Mouse (Mus musculus) skeletal muscle tissue, adult 2 months (tissue): ENCODE results near the gene Dlat.
"Not testable (repeated sequence)": the region's sequence is repeated elsewhere in the genome, so short reads cannot be mapped to it uniquely, and the experiment has no call there.

Experiments used
- DNase-seq: peaks from one replicate; pipeline ENCODE4 v3.0.0-alpha.2; 2012; ENCODE audit warnings: low read depth, low spot score

The Dlat gene

DNA sequence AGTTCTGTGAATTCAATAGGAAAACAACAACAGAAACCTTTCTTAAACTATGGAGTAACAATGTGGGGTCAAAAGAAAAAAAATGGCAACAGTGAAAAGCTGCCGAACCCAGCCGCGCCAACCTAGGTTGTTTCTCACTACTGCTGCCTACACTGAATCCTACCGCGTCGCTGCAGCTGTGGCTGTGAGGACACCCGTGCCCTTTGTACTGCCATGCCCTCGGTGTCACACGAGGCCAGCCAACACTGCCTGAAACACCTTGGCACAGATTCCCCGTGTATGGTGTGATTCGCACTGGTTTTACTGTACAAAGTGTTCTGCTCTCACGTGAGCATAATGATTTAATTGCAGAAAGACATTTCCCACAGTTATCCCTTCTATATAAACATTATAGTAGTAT is 851 bp upstream of the Dlat start:
- DNase-seq, result peak; percentile 42

DNA sequence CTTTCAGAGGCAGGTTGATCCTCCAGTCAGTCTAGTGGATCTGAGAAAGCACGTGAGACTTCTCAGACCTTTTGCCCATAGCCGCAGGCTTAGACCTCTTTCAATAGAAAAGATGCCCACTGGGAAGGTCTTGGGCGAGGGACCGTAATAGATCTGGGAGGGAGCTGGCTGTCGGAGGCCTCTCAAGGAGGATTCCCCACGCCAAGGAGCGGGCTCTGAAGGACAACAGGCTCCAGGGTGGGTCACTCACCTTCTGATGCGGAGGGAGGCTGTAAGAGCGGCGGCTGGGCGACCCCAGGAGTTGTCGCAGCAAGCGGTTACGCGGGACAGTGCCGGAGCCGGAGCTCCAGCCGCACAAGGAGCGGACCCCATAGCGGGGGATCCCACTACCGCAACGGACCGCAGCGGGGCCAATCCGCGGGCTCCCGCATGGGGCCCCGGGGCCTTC is 615 bp downstream of the Dlat start:
- peak; percentile 13 for DNase-seq

DNA sequence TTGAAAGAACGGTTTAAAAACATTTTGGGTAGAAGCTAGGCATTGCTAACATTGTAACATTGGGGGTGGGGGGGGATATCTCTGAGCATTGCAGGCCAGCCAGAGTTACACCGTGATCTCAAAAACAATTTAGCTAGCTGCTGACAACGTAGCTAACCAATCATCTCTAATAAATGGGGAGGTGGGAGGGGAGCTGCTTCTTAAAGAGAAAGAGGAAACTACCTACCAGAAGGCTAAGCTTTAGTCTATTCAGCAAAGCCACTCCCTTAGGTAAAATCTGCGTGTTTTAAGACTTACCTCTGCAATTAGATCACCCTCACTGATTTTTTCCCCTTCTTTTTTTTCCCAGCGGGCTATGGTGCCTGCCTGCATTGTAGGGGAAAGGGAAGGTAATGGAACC is 1.2 kb downstream of the Dlat start:
- DNase-seq, result no peak

DNA sequence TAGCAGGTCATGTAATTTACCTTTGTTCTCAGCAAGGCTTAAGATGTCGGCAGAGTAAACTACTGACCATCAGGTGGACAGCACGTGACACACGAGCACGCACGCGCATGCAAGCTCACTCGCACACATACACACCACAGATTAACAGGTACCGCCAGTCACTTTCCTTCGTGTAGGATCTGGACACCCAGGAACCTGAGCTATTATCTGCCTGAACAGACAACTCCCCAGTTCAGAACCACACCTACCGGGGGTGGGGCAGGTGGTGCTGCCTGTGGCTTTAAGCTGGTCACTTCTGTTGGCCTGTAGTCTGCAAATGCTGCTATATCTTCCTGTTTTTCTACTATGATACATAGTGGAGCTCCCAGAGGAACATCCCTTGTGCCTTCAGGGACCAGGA is 9.1 kb downstream of the Dlat start:
- DNase-seq, result no peak

DNA sequence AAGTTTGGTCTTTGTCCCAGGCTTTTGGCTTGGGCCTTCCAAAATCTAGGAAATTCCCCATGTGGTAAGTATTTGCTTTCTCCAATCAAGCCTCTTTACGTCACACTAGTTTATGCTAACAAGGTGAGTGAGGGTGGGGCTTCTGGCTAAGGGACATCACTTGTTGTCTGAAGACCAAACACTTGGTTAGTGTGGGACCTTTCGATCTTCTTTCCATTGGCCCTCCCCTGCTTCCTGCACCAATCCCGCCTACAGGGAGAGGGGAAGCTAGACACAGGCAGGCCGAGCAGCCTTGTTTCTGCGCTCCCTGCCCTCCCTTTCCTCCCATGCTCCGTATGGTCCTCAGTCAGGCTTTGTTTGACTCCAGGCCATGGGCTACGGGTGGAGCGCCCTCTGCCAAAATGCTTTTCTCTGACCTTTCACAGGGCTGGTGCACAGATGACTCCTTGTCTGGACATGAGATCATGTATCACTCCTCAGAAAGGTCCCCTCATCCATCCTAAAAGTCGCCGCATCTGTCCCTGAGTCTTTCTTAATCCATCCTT is 12.7 kb downstream of the Dlat start:
- DNase-seq, result peak; percentile 11

DNA sequence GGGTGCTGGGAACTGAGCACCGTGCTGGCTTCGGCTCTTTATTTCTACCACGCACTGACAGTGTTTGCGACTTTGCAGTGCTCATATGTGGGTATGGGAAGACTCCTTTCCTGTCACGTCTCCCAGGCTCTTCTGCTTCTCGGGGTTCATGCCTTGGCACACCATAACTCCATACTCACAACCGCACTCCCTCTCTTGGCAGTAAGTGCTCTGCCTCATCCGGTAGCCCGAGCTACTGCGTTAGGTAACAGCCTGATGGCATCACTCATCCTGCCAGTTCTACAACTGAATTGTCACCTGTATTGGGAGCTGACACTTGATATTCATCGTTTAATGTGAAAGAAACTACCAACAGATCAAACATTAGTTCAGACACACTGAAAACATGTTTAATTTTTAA is 25.3 kb downstream of the Dlat start:
- DNase-seq, result no peak

DNA sequence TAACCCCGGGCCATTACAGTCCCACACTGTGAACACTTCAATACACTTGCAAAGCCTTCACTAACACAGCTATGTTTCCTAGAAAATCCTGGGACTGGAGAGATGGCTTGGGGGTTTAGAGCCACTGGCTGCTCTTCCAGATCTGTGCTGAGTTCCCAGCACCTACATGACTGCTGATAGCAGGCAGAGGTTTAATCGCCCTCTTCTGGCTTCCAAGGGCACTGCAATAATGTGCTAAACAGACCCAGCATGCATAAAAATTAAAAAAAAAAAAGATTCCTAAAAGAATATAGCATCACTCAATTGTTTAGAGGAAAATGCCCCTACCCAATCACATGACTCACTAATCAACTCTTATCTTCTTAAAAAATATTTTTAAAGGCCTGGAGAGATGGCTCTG is 26.5 kb downstream of the Dlat start:
- DNase-seq, result no peak

DNA sequence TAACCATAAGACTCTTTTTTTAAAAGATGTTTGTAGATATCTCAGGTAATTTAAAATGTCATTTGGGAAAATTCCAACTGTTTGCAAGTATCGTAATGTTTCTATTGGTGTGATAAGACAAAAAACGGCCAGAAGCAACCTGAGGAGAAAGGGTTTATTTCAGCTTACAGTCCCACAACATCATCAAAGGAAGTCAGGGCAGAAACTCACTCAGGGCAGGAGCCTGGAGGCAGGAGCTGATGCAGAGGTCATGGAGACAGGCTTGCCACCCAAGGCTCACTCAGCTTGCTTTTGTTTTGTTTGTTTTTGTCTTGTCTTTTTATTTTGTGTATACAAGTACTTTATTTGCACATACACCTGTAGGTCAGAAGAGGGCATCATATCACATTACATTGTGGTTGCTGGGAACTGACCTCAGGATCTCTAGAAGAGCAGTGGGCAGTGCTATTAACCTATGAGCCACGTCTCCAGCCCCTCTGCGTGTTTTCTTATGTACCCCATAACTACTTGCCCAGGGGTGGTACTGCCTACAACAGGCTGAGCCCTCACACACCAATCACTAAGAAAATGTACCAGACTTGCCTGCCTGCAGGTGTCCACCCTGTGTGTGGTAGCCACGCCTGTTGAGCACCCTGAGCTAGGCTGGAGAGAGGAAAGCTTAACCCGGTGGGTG is 27.4 kb downstream of the Dlat start:
- DNase-seq, result no peak

DNA sequence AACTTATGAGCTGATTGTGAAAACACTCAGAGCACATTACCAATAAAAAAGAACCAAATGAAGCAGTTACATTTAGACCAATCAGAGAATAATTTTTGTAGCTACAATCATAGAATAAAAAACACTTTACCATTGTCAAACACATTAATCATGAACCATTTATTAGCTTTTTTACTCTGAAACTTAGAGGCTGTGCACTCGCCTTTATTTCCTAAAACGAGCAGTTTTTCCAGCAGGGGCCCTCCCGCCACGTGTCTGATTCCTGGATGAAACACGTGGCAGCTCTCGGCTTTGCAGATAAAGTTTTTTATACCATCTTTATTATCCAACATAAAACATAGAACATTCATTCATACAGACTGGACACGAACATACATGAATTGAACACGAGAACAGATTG is 28.7 kb downstream of the Dlat start:
- not testable (repeated sequence) for DNase-seq

DNA sequence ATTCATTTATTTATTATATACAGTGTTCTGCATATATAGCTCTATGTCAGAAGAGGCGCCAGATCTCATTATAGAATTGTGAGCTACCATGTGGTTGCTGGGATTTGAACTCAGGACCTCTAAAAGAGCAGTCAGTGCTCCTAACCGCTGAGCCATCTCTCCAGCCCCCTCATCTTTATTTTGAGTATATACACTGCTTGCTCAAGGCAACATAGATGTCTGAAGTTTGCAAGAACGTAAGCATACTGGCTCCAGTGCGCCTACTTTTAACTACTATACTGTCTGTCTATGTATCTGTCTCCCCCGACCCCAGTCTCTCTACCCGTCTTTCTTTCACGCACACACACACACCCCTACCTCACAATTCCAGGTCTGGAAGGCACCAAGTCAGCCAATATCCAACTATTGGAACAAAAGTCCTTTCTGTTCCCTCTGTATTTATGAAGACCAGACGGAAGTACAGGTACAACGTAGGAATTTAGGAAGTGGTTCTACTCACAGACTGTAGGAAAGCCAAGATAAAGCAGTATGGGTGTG is 41.7 kb downstream of the Dlat start:
- DNase-seq, result no peak

DNA sequence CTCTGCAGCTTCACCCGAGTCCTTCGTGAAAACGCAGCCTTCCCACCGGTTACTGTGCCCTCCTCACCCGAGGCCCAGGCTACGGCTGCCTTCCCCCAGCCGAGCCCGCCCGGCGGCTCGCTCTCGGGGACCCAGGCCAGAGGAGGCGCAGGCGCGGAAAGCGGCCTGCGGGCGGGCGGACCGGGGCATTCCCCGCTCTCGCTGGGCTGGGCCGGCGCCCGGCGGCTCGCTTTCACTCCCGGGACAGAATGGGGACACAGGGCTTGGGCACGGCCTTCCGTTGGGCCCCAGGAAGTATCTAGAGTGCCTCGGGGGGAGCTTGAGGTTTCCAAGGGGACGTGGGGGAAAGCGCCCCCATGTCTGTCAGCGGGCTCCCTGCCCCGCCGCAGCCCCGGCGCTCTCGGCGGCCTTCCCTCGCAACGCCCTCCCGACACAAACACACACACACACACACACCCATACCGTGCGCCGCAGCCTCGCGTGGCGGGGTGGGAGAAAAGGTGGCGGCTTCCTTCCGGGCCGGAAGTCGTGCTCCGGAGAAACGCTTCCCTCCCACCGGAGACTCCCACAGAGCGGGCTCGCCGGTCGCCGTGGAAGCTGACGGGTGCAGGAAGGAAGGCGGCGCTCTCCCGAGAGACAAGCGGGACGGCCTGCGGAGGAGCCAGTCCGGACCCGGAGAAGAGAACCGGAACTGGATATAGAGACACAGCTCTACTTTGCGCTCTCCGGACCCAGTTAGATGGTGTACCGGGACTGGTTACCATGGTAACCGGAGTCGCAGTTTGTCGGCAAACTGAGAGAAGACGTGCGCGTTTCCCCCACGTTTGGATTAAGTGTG is 42.6 kb downstream of the Dlat start, which contains the start of the genes Pih1d2 and Nkapd1:
Pih1d2 (plus strand) TSS at position 556 of the 838 bp plus-strand sequence.
Nkapd1 (minus strand) TSS at position 699 of the 838 bp plus-strand sequence.
- peak; percentile 88 for DNase-seq

DNA sequence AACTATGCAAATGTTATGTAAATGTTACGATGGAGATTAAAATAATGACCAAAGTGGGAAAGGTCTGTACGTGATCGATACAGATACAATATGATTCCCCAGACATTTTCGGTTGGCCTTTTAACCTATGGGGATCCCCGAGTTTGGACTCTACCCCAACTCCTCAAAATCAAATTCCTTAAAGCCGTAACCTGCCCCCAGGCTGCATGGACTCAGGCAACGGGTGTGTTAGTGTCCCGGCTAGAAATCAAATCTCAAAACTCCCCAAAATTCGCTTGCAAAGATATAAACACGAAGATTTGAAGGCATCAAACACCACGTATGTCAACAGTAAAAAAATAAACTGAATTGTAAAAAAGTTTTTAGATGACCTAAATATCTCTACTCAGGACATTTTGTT is 43.4 kb downstream of the Dlat start:
- DNase-seq, result no peak

DNA sequence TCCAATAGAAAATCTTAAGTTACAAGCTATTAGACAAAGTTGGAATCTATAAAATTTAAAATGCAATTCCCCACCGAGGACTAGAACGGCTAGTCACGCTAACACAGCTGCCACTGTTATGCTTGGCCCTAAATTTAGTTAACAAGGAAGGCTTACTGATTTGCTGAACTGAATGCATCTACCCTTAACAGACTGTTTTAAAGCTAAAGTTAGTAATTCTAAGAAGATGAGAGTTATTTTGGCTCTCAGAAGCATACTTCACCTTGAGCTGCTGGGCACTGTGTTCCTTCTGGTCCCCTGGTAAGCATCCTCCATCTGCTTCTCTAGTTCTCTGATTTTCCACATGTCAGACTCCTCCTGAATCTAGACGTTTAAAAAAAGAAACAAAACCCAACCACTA is 47.5 kb downstream of the Dlat start:
- no peak for DNase-seq

DNA sequence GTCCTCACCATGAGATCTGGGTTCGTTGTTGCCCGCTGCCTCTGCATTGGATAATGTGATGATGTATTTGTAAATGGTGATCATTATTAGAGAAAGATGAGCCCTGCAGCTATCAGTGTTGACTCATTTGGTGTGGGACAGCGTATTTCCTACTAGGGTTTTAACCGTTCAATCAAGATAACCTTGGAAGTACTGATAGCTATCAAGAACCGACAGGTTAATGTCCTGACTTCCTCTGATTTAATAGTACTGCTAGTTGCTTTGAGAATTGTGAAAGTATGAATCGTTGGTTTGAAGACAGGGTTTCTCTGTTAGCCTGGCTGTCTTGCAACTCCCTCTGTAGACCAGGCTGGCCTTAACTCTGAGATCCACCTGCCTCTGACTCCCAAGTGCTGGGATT is 55.2 kb downstream of the Dlat start:
- no peak for DNase-seq

DNA sequence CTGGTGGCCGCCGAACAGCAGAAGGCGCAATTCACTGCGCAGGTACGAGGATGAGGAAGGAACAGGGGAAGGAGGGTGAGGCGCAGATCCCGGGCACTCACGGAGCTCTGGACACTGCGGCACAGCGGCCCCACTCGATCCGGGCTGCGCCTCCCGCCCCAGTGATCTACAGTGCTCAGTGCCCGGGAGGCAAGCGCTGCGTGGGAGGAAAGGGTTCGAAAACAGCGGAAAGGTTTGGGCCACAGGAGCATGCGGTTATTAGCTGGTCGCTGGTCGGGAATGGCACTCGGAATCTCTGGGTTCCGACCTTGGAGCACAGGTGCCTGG is 55.6 kb downstream of the Dlat start:
- DNase-seq, result no peak

DNA sequence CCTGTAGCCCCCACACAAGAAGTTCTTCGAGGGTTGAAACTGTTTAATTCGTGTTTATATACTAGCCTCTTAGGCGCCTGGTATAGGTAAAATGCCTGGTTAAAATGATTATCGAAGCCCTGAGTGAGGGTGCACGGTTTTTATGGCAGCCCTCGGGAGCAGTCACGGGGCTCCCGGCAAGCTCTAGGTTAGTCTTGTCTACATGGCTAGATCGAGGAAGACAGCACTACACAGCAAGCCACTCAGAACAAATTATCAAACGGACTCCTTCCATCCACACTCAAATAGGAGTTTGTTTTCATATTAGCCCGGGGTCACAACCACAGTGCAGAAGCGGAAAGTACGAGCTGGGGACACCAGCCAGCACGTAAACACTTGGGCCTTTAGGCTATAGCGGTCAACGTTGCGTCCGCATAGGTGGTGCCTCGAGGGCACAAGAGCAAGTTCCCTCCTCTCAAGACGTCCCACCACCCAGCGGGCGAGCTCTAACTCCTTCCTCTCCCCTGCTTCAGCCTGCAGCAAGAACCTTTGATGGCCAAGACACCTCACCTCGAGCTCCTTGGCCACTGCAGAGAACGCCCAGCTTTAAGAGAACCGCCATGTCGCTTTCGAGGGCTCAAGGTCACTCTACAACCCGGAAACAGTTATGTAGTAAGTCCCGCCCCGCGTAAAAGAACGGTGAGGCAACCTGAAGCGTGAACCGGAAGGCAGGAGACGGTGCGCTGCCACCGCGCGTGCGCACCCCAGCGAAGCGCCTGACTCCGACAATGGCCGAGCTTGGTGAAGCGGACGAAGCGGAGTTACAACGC is 56.2 kb downstream of the Dlat start, which contains the start of the genes Sdhd and Timm8b:
Sdhd (minus strand) TSS at position 624 of the 809 bp plus-strand sequence.
Timm8b (plus strand) TSS at position 722 of the 809 bp plus-strand sequence.
- peak; percentile 95 for DNase-seq

DNA sequence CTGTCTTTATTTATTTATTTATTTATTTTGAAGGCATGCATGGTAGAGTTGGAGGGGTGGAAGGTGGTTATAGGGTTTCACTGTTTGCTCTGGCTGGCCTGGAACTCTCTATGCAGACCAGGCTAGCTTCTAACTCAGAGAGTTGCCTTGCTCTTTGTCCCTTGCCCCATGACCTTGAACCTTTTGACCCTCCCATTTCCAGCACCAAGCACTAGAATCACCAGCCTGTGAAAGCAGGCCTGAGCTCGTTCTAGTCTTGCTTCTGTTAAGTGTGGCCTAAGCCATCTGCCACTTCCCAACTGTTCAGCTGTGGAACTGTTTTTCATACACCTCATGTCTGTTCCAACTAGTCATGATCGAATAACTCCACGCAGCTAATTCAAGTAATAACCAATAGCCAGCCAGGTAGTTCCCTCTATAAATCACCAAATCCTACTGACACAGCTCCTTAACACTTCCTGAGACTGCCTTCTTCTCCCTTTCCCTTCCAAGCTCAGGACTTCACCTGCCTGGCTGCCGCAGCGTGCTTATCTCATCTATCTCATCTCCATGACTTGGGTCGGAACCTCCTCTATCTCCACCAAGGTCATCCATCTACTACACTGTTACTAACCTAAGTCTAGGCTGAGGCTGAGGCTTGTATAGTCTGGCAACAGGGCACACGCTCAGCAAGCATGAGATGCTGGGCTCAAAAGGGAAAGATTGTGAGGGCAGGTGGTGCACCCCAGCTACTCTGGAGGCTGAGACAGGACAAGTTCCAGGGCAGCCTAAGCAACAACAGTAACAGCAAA is 57.3 kb downstream of the Dlat start:
- no peak for DNase-seq

DNA sequence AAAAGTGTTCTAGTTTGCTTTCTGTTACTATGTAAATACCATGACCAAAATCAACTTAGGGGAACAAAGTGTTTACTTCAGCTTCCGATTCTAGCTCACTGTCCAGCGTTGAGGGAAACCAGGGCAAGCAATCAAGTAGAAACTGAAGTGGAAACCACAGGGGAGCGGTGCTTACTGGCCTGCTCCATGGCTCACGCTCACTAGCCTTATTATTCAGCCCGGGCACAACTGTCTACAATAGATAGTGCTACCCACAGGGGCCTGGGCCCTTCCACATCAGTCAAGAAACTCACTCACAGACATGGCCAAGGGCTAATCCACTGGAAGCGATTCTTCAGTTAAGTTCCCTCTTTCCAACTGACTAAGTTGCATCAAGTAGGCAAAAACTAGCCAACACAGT is 58.0 kb downstream of the Dlat start:
- no peak for DNase-seq

DNA sequence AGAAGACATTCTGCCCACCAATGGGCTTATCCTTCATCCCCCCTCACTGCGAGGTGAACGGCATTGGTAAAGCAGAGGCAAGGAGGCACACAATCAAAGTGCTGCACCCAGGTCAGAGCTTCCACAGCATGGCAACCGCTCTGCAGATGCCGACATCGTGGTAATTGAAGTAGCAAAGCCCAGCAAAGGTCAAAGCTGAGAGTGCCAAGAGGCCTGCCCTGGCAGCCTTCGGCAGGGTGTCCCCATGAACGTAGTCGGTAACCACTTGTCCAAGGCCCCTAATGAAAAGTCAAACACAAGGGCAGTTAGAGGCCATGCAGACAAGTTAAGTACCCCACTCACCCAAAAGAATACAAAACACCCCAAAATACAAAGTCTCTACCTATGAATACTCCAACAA is 62.6 kb downstream of the Dlat start:
- peak; percentile 64 for DNase-seq

DNA sequence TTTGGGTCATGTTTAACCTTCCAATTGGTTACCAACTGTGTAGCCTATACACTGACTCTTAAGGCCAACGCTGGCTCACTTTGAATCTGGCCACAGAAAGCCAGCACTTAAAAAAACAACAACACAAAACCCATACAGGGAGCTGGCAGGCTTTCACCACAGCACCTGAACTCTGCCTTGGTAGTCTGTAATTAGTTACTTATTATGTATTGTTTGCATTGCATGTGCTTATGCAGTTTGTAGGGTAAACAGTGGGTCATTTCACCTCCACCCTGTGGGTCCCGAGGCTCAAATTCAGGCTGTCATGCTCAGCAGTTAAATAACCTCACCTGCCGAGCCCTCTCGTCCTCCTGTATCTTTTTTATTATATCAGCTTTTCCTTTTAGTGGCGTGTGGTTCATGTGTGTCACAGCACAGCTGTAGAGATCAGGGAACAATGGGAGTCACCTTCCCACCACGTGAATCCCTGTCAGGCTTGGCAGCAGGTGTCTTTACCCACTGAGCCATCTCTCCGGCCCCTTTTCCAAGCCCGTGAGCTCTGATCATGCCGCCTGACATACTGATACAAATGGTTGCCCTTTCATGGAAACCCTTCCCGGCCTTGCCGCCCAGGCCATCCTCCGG is 64.7 kb downstream of the Dlat start:
- no peak for DNase-seq
